Mouse (Mus musculus): ENCODE measurements around the gene Chil1. TPM values are rescaled to one million over a fixed set of nuclear protein-coding genes. Genes with fewer than 3 reads are reported as not detected.
A peak's percentile ranks its signal among the peaks of the same experiment; 100 is the strongest.

Chil1 gene
- polyA plus RNA-seq, 1 experiment: not detected

- Histone ChIP-seq H3K9me3 (ENCODE audit: control insufficient read depth, low read length) (no peaks in the 10 kb centered on the region), H3K36me3 (ENCODE audit: control insufficient read depth) (no peaks in the 10 kb centered on the region), H3K4me3 (replicated peaks) (no peak overlapping the region), H3K27me3 (ENCODE audit: control insufficient read depth) (peaks cover 32% of the 10 kb centered on the region), H3K4me1 (ENCODE audit: control insufficient read depth) (no peaks in the 10 kb centered on the region)
- TF ChIP-seq GATA1 (IDR thresholded peaks at IDR 0.05; ENCODE audit: low read length) (no peak), TAL1 (IDR thresholded peaks at IDR 0.05; ENCODE audit: low read length) (no peak)
Observed at GRCm38 (mm10) chr1:134231270-134231669, 49.3 kb downstream of the Chil1 start.

- Histone ChIP-seq H3K36me3 (ENCODE audit: control insufficient read depth) (no peaks in the 10 kb centered on the region), H3K9me3 (ENCODE audit: control insufficient read depth, low read length) (no peaks in the 10 kb centered on the region), H3K4me1 (ENCODE audit: control insufficient read depth) (no peaks in the 10 kb centered on the region), H3K4me3 (replicated peaks) (no peak overlapping the region), H3K27me3 (ENCODE audit: control insufficient read depth) (peaks cover 36% of the 10 kb centered on the region)
- TF ChIP-seq TAL1 (IDR thresholded peaks at IDR 0.05; ENCODE audit: low read length): no peak
- TF ChIP-seq GATA1 (IDR thresholded peaks at IDR 0.05; ENCODE audit: low read length): no peak
Observed at GRCm38 (mm10) chr1:134231681-134232080, 49.7 kb downstream of the Chil1 start.

- TF ChIP-seq GATA1 (IDR thresholded peaks at IDR 0.05; ENCODE audit: low read length): no peak
- TF ChIP-seq TAL1 (IDR thresholded peaks at IDR 0.05; ENCODE audit: low read length): no peak
- Histone ChIP-seq H3K9me3 (ENCODE audit: control insufficient read depth, low read length) (no peaks in the 10 kb centered on the region), H3K4me3 (replicated peaks) (no peak overlapping the region), H3K36me3 (ENCODE audit: control insufficient read depth) (no peaks in the 10 kb centered on the region), H3K4me1 (ENCODE audit: control insufficient read depth) (no peaks in the 10 kb centered on the region), H3K27me3 (ENCODE audit: control insufficient read depth) (peaks cover 38% of the 10 kb centered on the region)
Observed at GRCm38 (mm10) chr1:134232326-134232725, 50.4 kb downstream of the Chil1 start.

GRCm38 (mm10) chr1:134232778-134233531 lies 51.0 kb downstream of the Chil1 start:
- no peaks in the 10 kb centered on the region for H3K9me3 ChIP-seq (ENCODE audit: control insufficient read depth, low read length)
- no peak overlapping the region for H3K4me3 ChIP-seq (replicated peaks)
- no peaks in the 10 kb centered on the region for H3K4me1 ChIP-seq (ENCODE audit: control insufficient read depth)
- TF ChIP-seq GATA1 (IDR thresholded peaks at IDR 0.05; ENCODE audit: low read length) (no peak), TAL1 (IDR thresholded peaks at IDR 0.05; ENCODE audit: low read length) (no peak)
- H3K27me3 ChIP-seq (ENCODE audit: control insufficient read depth): peaks cover 38% of the 10 kb centered on the region
- H3K36me3 ChIP-seq (ENCODE audit: control insufficient read depth): no peaks in the 10 kb centered on the region

- Histone ChIP-seq H3K4me3 (replicated peaks) (no peak overlapping the region), H3K4me1 (ENCODE audit: control insufficient read depth) (no peaks in the 10 kb centered on the region), H3K36me3 (ENCODE audit: control insufficient read depth) (no peaks in the 10 kb centered on the region), H3K9me3 (ENCODE audit: control insufficient read depth, low read length) (no peaks in the 10 kb centered on the region), H3K27me3 (ENCODE audit: control insufficient read depth) (peaks cover 38% of the 10 kb centered on the region)
- TF ChIP-seq GATA1 (IDR thresholded peaks at IDR 0.05; ENCODE audit: low read length): no peak
- TF ChIP-seq TAL1 (IDR thresholded peaks at IDR 0.05; ENCODE audit: low read length): no peak
Observed at GRCm38 (mm10) chr1:134233681-134234454, 51.9 kb downstream of the Chil1 start.

- peak overlapping the region; percentile 3 for H3K4me3 ChIP-seq (replicated peaks)
- H3K27me3 ChIP-seq (ENCODE audit: control insufficient read depth): peaks cover 38% of the 10 kb centered on the region
- TF ChIP-seq TAL1 (IDR thresholded peaks at IDR 0.05; ENCODE audit: low read length) (no peak), GATA1 (IDR thresholded peaks at IDR 0.05; ENCODE audit: low read length) (no peak)
- no peaks in the 10 kb centered on the region for H3K9me3 ChIP-seq (ENCODE audit: control insufficient read depth, low read length)
- no peaks in the 10 kb centered on the region for H3K36me3 ChIP-seq (ENCODE audit: control insufficient read depth)
- H3K4me1 ChIP-seq (ENCODE audit: control insufficient read depth): no peaks in the 10 kb centered on the region
Observed at GRCm38 (mm10) chr1:134234455-134235390, 52.7 kb downstream of the Chil1 start.

- Histone ChIP-seq H3K27me3 (ENCODE audit: control insufficient read depth) (peaks cover 38% of the 10 kb centered on the region), H3K4me3 (replicated peaks) (peak within 1 kb of the TSS; percentile 3), H3K9me3 (ENCODE audit: control insufficient read depth, low read length) (no peaks in the 10 kb centered on the region), H3K4me1 (ENCODE audit: control insufficient read depth) (no peaks in the 10 kb centered on the region), H3K36me3 (ENCODE audit: control insufficient read depth) (no peaks in the 10 kb centered on the region)
- TF ChIP-seq TAL1 (IDR thresholded peaks at IDR 0.05; ENCODE audit: low read length) (no peak), GATA1 (IDR thresholded peaks at IDR 0.05; ENCODE audit: low read length) (no peak)
Observed at GRCm38 (mm10) chr1:134235391-134235921, 53.5 kb downstream of the Chil1 start, which contains the start of gene Adora1. Adora1 (minus strand) TSS chr1:134235431.

- peaks cover 38% of the 10 kb centered on the region for H3K27me3 ChIP-seq (ENCODE audit: control insufficient read depth)
- no peaks in the 10 kb centered on the region for H3K36me3 ChIP-seq (ENCODE audit: control insufficient read depth)
- H3K4me3 ChIP-seq (replicated peaks): no peak overlapping the region
- H3K4me1 ChIP-seq (ENCODE audit: control insufficient read depth): no peaks in the 10 kb centered on the region
- no peak for TF ChIP-seq GATA1 (IDR thresholded peaks at IDR 0.05; ENCODE audit: low read length)
- TF ChIP-seq TAL1 (IDR thresholded peaks at IDR 0.05; ENCODE audit: low read length): no peak
- H3K9me3 ChIP-seq (ENCODE audit: control insufficient read depth, low read length): no peaks in the 10 kb centered on the region
Observed at GRCm38 (mm10) chr1:134236142-134236541, 54.2 kb downstream of the Chil1 start.
